Mouse (Mus musculus): ENCODE data around the gene Elavl1. TPM values are rescaled to one million over a fixed set of nuclear protein-coding genes. Genes with fewer than 3 reads are reported as not detected.

The Elavl1 gene
- polyA plus RNA-seq, 1 experiment from 2014 or later, result 59.6 TPM

GRCm38 (mm10) chr8:4318796-4319572, 6.2 kb downstream of the Elavl1 start:
- Histone ChIP-seq H3K4me2 (ENCODE audit: low read depth, low read length) (peak overlapping the region; percentile 42; the same call in 1 of the 2 replicates), H3K4me3 (ENCODE audit: low read depth, low read length) (no peak overlapping the region), H3K4me1 (ENCODE audit: insufficient read depth) (peaks cover 34% of the 10 kb centered on the region), H3K9me3 (ENCODE audit: low read length) (no peaks in the 10 kb centered on the region), H3K27me3 (ENCODE audit: insufficient read depth, low read length) (no peaks in the 10 kb centered on the region), H3K27ac (ENCODE audit: low read depth) (peak overlapping the region; percentile 55), H3K9ac (replicated peaks) (no peak overlapping the region), H3K36me3 (replicated peaks; ENCODE audit: insufficient read depth, low read length) (peaks cover 26% of the 10 kb centered on the region)
- DNase-seq (no peak), ATAC-seq (peak; percentile 88)
- 36% methylated on average over 2 of the region's 2 CpGs for WGBS (ENCODE audit: insufficient replicate concordance)
- TF ChIP-seq CTCF (IDR thresholded peaks at IDR 0.05; ENCODE audit: low read depth) (no peak), EP300 (IDR thresholded peaks at IDR 0.05; ENCODE audit: low read depth) (peak; percentile 33; the same call in 1 of the 2 replicates)

- H3K4me3 ChIP-seq (ENCODE audit: low read depth, low read length), result no peak overlapping the region
- no peaks in the 10 kb centered on the region for H3K27me3 ChIP-seq (ENCODE audit: insufficient read depth, low read length)
- peaks cover 32% of the 10 kb centered on the region for H3K4me1 ChIP-seq (ENCODE audit: insufficient read depth)
- H3K9ac ChIP-seq (replicated peaks), result no peak overlapping the region
- no peak for DNase-seq
- peaks cover 21% of the 10 kb centered on the region for H3K36me3 ChIP-seq (replicated peaks; ENCODE audit: insufficient read depth, low read length)
- H3K27ac ChIP-seq (ENCODE audit: low read depth), result peak overlapping the region; percentile 53
- TF ChIP-seq CTCF (IDR thresholded peaks at IDR 0.05; ENCODE audit: low read depth), result no peak
- no peak for TF ChIP-seq EP300 (IDR thresholded peaks at IDR 0.05; ENCODE audit: low read depth)
- no peak for ATAC-seq
- H3K4me2 ChIP-seq (ENCODE audit: low read depth, low read length), result 0 out of 2 replicates have a peak overlapping the region, but pooled peaks have one; percentile 42
- no peaks in the 10 kb centered on the region for H3K9me3 ChIP-seq (ENCODE audit: low read length)
- 88% methylated on average over 5 of the region's 5 CpGs for WGBS (ENCODE audit: insufficient replicate concordance)
Measured at GRCm38 (mm10) chr8:4318124-4318523, 7.1 kb downstream of the Elavl1 start.

- no peak for TF ChIP-seq EP300 (IDR thresholded peaks at IDR 0.05; ENCODE audit: low read depth)
- TF ChIP-seq CTCF (IDR thresholded peaks at IDR 0.05; ENCODE audit: low read depth), result no peak
- Histone ChIP-seq H3K27ac (ENCODE audit: low read depth) (no peak overlapping the region), H3K27me3 (ENCODE audit: insufficient read depth, low read length) (no peaks in the 10 kb centered on the region), H3K4me2 (ENCODE audit: low read depth, low read length) (no peak overlapping the region), H3K4me3 (ENCODE audit: low read depth, low read length) (no peak overlapping the region), H3K4me1 (ENCODE audit: insufficient read depth) (peaks cover 22% of the 10 kb centered on the region), H3K36me3 (replicated peaks; ENCODE audit: insufficient read depth, low read length) (peaks cover 18% of the 10 kb centered on the region), H3K9ac (replicated peaks) (no peak overlapping the region), H3K9me3 (ENCODE audit: low read length) (no peaks in the 10 kb centered on the region)
- no peak for DNase-seq
- no peak for ATAC-seq
- WGBS (ENCODE audit: insufficient replicate concordance), result 82% methylated on average over 3 of the region's 3 CpGs
Measured at GRCm38 (mm10) chr8:4314852-4315251, 10.4 kb downstream of the Elavl1 start.

GRCm38 (mm10) chr8:4313254-4314124, 11.7 kb downstream of the Elavl1 start:
- Histone ChIP-seq H3K36me3 (replicated peaks; ENCODE audit: insufficient read depth, low read length) (peaks cover 27% of the 10 kb centered on the region), H3K4me3 (ENCODE audit: low read depth, low read length) (no peak overlapping the region), H3K27ac (ENCODE audit: low read depth) (peak overlapping the region; percentile 7; the same call in 1 of the 2 replicates), H3K27me3 (ENCODE audit: insufficient read depth, low read length) (no peaks in the 10 kb centered on the region), H3K4me2 (ENCODE audit: low read depth, low read length) (no peak overlapping the region), H3K9ac (replicated peaks) (no peak overlapping the region), H3K4me1 (ENCODE audit: insufficient read depth) (peaks cover 17% of the 10 kb centered on the region), H3K9me3 (ENCODE audit: low read length) (no peaks in the 10 kb centered on the region)
- no peak for TF ChIP-seq EP300 (IDR thresholded peaks at IDR 0.05; ENCODE audit: low read depth)
- ATAC-seq (no peak), DNase-seq (no peak)
- 72% methylated on average over 3 of the region's 3 CpGs for WGBS (ENCODE audit: insufficient replicate concordance)

- 0 out of 2 replicates have a peak overlapping the region, but pooled peaks have one; percentile 11 for H3K27ac ChIP-seq (ENCODE audit: low read depth)
- H3K9ac ChIP-seq (replicated peaks), result no peak overlapping the region
- no peak overlapping the region for H3K4me3 ChIP-seq (ENCODE audit: low read depth, low read length)
- DNase-seq, result no peak
- H3K4me2 ChIP-seq (ENCODE audit: low read depth, low read length), result no peak overlapping the region
- peaks cover 32% of the 10 kb centered on the region for H3K36me3 ChIP-seq (replicated peaks; ENCODE audit: insufficient read depth, low read length)
- TF ChIP-seq EP300 (IDR thresholded peaks at IDR 0.05; ENCODE audit: low read depth), result no peak
- no peak for TF ChIP-seq CTCF (IDR thresholded peaks at IDR 0.05; ENCODE audit: low read depth)
- no peak for ATAC-seq
- no peaks in the 10 kb centered on the region for H3K27me3 ChIP-seq (ENCODE audit: insufficient read depth, low read length)
- H3K9me3 ChIP-seq (ENCODE audit: low read length), result no peaks in the 10 kb centered on the region
- peaks cover 17% of the 10 kb centered on the region for H3K4me1 ChIP-seq (ENCODE audit: insufficient read depth)
Measured at GRCm38 (mm10) chr8:4312104-4312503, 13.1 kb downstream of the Elavl1 start.

GRCm38 (mm10) chr8:4305838-4306237, 19.4 kb downstream of the Elavl1 start:
- H3K4me1 ChIP-seq (ENCODE audit: insufficient read depth), result no peaks in the 10 kb centered on the region; the same call in 1 of the 2 replicates
- no peak for DNase-seq
- 44% methylated on average over 2 of the region's 2 CpGs for WGBS (ENCODE audit: insufficient replicate concordance)
- H3K9ac ChIP-seq (replicated peaks), result no peak overlapping the region
- H3K27me3 ChIP-seq (ENCODE audit: insufficient read depth, low read length), result no peaks in the 10 kb centered on the region
- TF ChIP-seq CTCF (IDR thresholded peaks at IDR 0.05; ENCODE audit: low read depth), result no peak
- TF ChIP-seq EP300 (IDR thresholded peaks at IDR 0.05; ENCODE audit: low read depth), result no peak
- H3K9me3 ChIP-seq (ENCODE audit: low read length), result no peaks in the 10 kb centered on the region
- H3K36me3 ChIP-seq (replicated peaks; ENCODE audit: insufficient read depth, low read length), result peaks cover 81% of the 10 kb centered on the region
- H3K27ac ChIP-seq (ENCODE audit: low read depth), result no peak overlapping the region
- no peak overlapping the region for H3K4me2 ChIP-seq (ENCODE audit: low read depth, low read length)
- no peak overlapping the region for H3K4me3 ChIP-seq (ENCODE audit: low read depth, low read length)
- ATAC-seq, result no peak
